Mouse (Mus musculus): ENCODE results near the gene Vmac. TPM values are rescaled to one million over a fixed set of nuclear protein-coding genes. Genes with fewer than 3 reads are reported as not detected.

Vmac gene
- 10 to 100 TPM; 10.8 to 12.6 TPM for total RNA-seq (2021)

- intact Hi-C loops (cut with DNase I): no loop called here
Measured at GRCm38 (mm10) chr17:56717363-56718058, at the start of gene Vmac, which contains the start of gene Ndufa11. Gene Vmac (minus strand): TSS chr17:56718022. Gene Ndufa11 (plus strand): TSS chr17:56717767.

GRCm38 (mm10) chr17:56766631-56767405 is 49.0 kb upstream of the Vmac start:
- intact Hi-C loops (cut with DNase I): no loop called here
- DNase-seq: no peak

More at GRCm38 (mm10) chr17:56717363-56718058, at the start of gene Vmac, which contains the start of gene Ndufa11:
- DNase-seq: peak; percentile 99

GRCm38 (mm10) chr17:56765431-56765830 is 47.6 kb upstream of the Vmac start:
- DNase-seq: peak; percentile 25
- intact Hi-C loops (cut with DNase I): no loop called here

GRCm38 (mm10) chr17:56764474-56765354 is 46.9 kb upstream of the Vmac start, which contains the start of gene Dus3l:
Gene Dus3l (plus strand): TSS chr17:56764757.
- peak; percentile 84 for DNase-seq
- intact Hi-C loops (cut with DNase I): no loop called here

- intact Hi-C loops (cut with DNase I): no loop called here
- no peak for DNase-seq
Measured at GRCm38 (mm10) chr17:56763741-56764250, 46.0 kb upstream of the Vmac start.

GRCm38 (mm10) chr17:56762769-56763731 is 45.2 kb upstream of the Vmac start:
- peak; percentile 41 for DNase-seq
- intact Hi-C loops (cut with DNase I): no loop called here

GRCm38 (mm10) chr17:56761991-56762410 is 44.2 kb upstream of the Vmac start:
- intact Hi-C loops (cut with DNase I): no loop called here
- peak; percentile 92 for DNase-seq

GRCm38 (mm10) chr17:56761077-56761476 is 43.3 kb upstream of the Vmac start:
- DNase-seq: peak; percentile 24
- intact Hi-C loops (cut with DNase I): no loop called here

GRCm38 (mm10) chr17:56759261-56759660 is 41.4 kb upstream of the Vmac start:
- intact Hi-C loops (cut with DNase I): no loop called here
- no peak for DNase-seq

- peak; percentile 65 for DNase-seq
- intact Hi-C loops (cut with DNase I): no loop called here
Measured at GRCm38 (mm10) chr17:56758132-56758531, 40.3 kb upstream of the Vmac start.

- intact Hi-C loops (cut with DNase I): no loop called here
- DNase-seq: peak; percentile 53
Measured at GRCm38 (mm10) chr17:56757416-56758123, 39.7 kb upstream of the Vmac start, which contains the start of gene Nrtn. Gene Nrtn (minus strand): TSS chr17:56757530.

GRCm38 (mm10) chr17:56756703-56757399 is 39.0 kb upstream of the Vmac start:
- no peak for DNase-seq
- intact Hi-C loops (cut with DNase I): no loop called here

- DNase-seq: no peak
- intact Hi-C loops (cut with DNase I): no loop called here
Measured at GRCm38 (mm10) chr17:56754271-56755185, 36.7 kb upstream of the Vmac start.

- no peak for DNase-seq
- intact Hi-C loops (cut with DNase I): no loop called here
Measured at GRCm38 (mm10) chr17:56753452-56753851, 35.6 kb upstream of the Vmac start.

GRCm38 (mm10) chr17:56751404-56752072 is 33.7 kb upstream of the Vmac start:
- DNase-seq: peak; percentile 57
- intact Hi-C loops (cut with DNase I): no loop called here

GRCm38 (mm10) chr17:56744173-56744572 is 26.4 kb upstream of the Vmac start:
- DNase-seq: no peak
- intact Hi-C loops (cut with DNase I): no loop called here

- intact Hi-C loops (cut with DNase I): no loop called here
Measured at GRCm38 (mm10) chr17:56740788-56741160, 23.0 kb upstream of the Vmac start.

More at GRCm38 (mm10) chr17:56740788-56741160, 23.0 kb upstream of the Vmac start:
- DNase-seq: no peak
